Comparison of ENCODE assay signal across 32 mouse cellular contexts in the genomic region with DNA sequence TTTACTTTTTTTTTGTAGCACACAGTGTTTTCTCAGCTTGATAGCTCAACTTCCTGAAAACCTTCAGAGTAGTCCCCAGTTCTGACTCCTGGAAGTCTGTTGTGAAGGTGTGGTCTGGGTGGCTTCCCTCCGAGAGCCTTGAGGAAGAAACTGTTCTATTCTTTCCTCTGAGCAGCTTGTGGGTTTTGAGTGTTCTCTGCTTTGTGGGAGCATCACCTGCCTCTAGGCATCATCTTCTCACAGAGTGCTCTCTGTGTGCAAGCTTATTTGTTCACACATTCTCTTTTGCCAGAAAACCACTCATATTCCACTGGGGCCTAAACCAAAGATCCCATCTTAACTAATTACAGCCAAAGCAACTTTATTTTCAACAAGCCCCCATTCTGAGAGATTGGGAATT.
"Had no signal": no experiment of that assay in that cellular context is flagged by ENCODE, and none has a peak within 500 bp of the region (broad histone marks: within the 10 kb centered on the region; RNA-seq: fewer than 3 reads in every experiment).

No protein-coding gene starts in this region.

- DNase-seq: left cerebral cortex, postnatal 4 days; liver; liver, embryonic 13.5 days; liver, postnatal 0 days; lung, adult 18-20 months; lung, adult 2 months; lung, embryonic 14.5 days; lung, postnatal 10 days; lung, postnatal 14 days; lung, postnatal 36 days; lung, postnatal 4 days; midbrain, embryonic 14.5 days had no signal

- H3K4me3 ChIP-seq: limb, embryonic 10.5 days; limb, embryonic 12.5 days; limb, embryonic 13.5 days; limb, embryonic 15.5 days; liver, embryonic 12.5 days; liver, embryonic 13.5 days; liver, embryonic 15.5 days; lung, embryonic 15.5 days; megakaryocyte, embryonic 14.5 days; midbrain, embryonic 10.5 days; midbrain, embryonic 12.5 days; midbrain, embryonic 13.5 days; midbrain, embryonic 15.5 days; myocyte; neural tube, embryonic 12.5 days had no signal

- H3K4me1 ChIP-seq: limb, embryonic 10.5 days; limb, embryonic 12.5 days; limb, embryonic 13.5 days; limb, embryonic 15.5 days; liver, embryonic 12.5 days; liver, embryonic 13.5 days; liver, embryonic 15.5 days; lung, embryonic 15.5 days; megakaryocyte, embryonic 14.5 days; midbrain, embryonic 10.5 days; midbrain, embryonic 12.5 days; midbrain, embryonic 13.5 days; midbrain, embryonic 15.5 days; neural tube, embryonic 12.5 days had no signal

- H3K4me2 ChIP-seq: limb, embryonic 12.5 days; limb, embryonic 13.5 days; limb, embryonic 15.5 days; liver, embryonic 11.5 days; liver, embryonic 12.5 days; liver, embryonic 13.5 days; liver, embryonic 15.5 days; lung, embryonic 14.5 days; lung, embryonic 15.5 days; midbrain, embryonic 11.5 days; midbrain, embryonic 12.5 days; midbrain, embryonic 13.5 days; midbrain, embryonic 15.5 days; neural tube, embryonic 12.5 days had no signal

- H3K36me3 ChIP-seq: limb, embryonic 10.5 days; limb, embryonic 12.5 days; limb, embryonic 13.5 days; limb, embryonic 15.5 days; liver, embryonic 12.5 days; liver, embryonic 13.5 days; liver, embryonic 15.5 days; lung, embryonic 15.5 days; midbrain, embryonic 10.5 days; midbrain, embryonic 12.5 days; midbrain, embryonic 13.5 days; midbrain, embryonic 15.5 days; neural tube, embryonic 12.5 days had no signal

- ATAC-seq: liver, embryonic 12.5 days; liver, postnatal 0 days; lung, postnatal 0 days; midbrain, embryonic 13.5 days; midbrain, embryonic 15.5 days; midbrain, embryonic 16.5 days had no signal

- H3K9me3 ChIP-seq: limb, embryonic 10.5 days; limb, embryonic 12.5 days; limb, embryonic 13.5 days; limb, embryonic 15.5 days; liver, embryonic 12.5 days; liver, embryonic 15.5 days; lung, embryonic 15.5 days; midbrain, embryonic 10.5 days; midbrain, embryonic 12.5 days; midbrain, embryonic 13.5 days; midbrain, embryonic 15.5 days; neural tube, embryonic 12.5 days had no signal

- H3K27ac ChIP-seq: limb, embryonic 10.5 days; limb, embryonic 12.5 days; limb, embryonic 13.5 days; limb, embryonic 15.5 days; liver, embryonic 12.5 days; liver, embryonic 13.5 days; liver, embryonic 14.5 days; liver, embryonic 15.5 days; lung, embryonic 15.5 days; macrophage; midbrain, embryonic 10.5 days; midbrain, embryonic 12.5 days; midbrain, embryonic 13.5 days; midbrain, embryonic 15.5 days; neural tube, embryonic 12.5 days had no signal

- H3K27me3 ChIP-seq: limb, embryonic 12.5 days; limb, embryonic 13.5 days; limb, embryonic 15.5 days; liver, embryonic 12.5 days; liver, embryonic 13.5 days; liver, embryonic 15.5 days; lung, embryonic 15.5 days; megakaryocyte, embryonic 14.5 days; midbrain, embryonic 12.5 days; midbrain, embryonic 13.5 days; midbrain, embryonic 15.5 days; neural tube, embryonic 12.5 days had no signal

- H3K9ac ChIP-seq: limb, embryonic 12.5 days; limb, embryonic 13.5 days; limb, embryonic 15.5 days; liver, embryonic 12.5 days; liver, embryonic 13.5 days; liver, embryonic 14.5 days; liver, embryonic 15.5 days; liver, postnatal 0 days; lung, embryonic 14.5 days; lung, embryonic 15.5 days; midbrain, embryonic 12.5 days; midbrain, embryonic 13.5 days; midbrain, embryonic 15.5 days; neural tube, embryonic 12.5 days had no signal
